Mouse (Mus musculus): ENCODE measurements around the gene Klhdc1.

DNA sequence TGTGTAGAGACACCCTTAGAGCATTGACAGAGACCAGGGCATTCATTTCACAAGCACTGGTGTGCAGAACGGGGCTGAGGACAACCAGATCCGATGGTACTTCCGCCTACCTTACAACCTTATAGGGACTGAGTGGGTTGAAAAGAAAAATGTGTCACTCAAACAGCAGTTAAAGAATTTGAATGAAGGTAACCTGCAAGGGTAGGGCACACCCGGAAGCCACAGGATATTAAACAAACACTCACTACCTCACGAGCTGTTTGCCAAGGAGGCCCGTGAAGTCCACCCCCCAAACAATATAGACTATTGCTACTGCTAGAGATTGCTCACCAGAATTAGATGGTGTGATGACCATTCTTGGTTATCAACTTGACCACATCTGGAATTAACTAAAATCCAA is 5.2 kb upstream of the Klhdc1 start:
- TF ChIP-seq CTCF (IDR thresholded peaks at IDR 0.05; ENCODE audit: extremely low read depth, insufficient read depth, insufficient read length, insufficient replicate concordance): no peak
- TF ChIP-seq POLR2A (IDR thresholded peaks at IDR 0.05; ENCODE audit: low read depth, low read length): no peak

Data from spleen, adult 2 months (tissue).